Mouse (Mus musculus) thymus, postnatal 10 days (tissue): ENCODE results near the gene Nt5c3b.

ENCODE experiments used
- DNase-seq, 2 experiments: peaks; one replicate each; pipeline ENCODE4 v3.0.0; 2021; ENCODE audit warnings: low spot score in 2 of 2

Nt5c3b gene

DNA sequence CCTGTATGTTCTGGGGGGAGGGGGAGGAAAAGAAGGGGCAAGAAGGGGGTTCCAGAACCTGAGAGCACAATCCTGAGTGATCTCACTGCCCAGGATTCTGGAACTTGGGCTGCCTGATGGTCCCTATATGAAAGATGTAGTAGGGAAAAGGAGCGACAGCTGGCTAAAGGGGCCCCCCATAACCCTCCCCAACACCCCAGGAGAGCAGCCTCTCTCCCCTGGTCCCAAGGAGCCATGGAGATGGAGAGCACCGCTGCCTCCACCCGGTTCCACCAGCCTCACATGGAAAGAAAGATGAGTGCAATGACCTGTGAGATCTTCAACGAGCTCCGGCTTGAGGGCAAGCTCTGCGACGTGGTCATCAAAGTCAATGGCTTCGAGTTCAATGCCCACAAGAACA lies at the start of gene Nt5c3b, which contains the start of gene Klhl10:
Gene Nt5c3b, minus strand, starts transcription at position 12 of the 400 bp plus-strand sequence.
Gene Klhl10, plus strand, starts transcription at position 121 of the 400 bp plus-strand sequence.
- DNase-seq = no peak

GRCm38 (mm10) chr11:100490951-100491350 lies 49.3 kb upstream of the Nt5c3b start:
- no peak for DNase-seq

DNA sequence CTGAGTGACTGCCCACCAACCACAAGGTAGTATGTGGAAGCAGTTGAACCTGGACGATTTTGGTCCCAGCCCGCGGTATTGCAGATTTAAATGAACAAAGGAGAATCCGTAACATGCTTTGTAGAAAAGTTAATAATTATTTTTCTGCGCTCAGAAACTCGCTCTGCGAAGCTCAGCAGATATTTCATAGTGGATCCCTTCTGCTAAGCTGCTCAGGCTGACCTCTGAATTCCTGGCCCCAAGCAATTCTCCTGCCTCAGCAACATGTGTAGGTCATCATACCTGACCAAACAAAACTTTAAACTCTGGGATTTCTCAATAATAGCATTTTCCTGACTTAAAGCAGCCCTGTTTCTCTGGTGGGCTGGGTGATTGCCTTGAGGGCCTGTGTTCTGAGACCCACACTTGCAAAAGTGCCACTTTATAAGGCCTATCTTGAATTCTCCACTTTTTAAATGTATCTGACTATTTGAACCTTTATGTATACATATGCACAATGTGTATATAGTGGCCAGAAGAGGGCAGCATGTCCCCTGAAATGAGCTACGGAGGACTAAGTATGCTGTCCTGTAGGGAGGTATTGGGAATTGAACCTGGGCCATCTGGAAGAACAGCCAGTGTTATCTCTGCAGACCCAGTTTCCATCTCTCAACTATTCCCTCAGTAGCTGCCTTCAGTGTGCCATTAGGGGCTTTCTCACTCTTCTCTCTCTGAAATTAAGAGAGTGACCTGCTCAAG lies 44.4 kb upstream of the Nt5c3b start:
- DNase-seq = peak in 1 of 2 experiments; percentile 21

DNA sequence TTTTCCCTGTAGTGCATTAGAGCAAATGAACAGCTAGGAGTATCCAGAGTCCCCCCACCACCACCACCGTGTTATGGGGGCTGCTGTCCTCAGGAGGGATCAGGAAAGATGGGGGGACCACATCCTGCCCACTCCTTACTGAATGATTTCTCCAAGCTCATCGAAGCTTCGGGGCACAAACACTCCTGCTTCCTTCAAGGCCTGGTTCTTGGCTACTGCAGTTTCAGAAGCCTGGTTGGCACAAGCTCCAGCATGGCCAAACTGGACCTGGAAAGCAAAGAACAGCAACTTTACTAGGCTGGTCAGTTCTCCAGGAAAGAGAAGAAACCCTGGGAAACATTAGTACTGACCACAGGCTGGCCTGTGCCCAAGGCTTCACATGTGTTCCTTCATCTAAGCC lies 42.9 kb upstream of the Nt5c3b start:
- no peak for DNase-seq

DNA sequence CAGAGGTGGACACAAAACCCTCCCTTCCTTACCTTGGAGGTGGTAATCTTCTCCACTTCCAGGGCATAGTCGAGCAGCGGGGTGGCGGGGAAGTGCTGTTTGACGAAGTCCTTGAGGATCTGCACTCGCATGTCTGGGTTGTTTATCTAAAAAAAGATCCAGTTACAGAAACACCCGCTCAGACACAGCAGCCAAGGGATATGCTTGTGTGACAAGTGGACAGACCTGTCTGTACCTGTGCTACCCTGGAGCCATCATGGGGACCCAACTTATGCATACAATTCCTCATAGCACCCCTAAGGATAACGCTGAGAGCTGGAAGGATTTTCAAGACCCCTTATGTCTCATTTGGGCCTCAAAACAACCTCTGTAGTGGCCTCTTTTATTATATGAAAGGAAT lies 37.5 kb upstream of the Nt5c3b start:
- DNase-seq = no peak

GRCm38 (mm10) chr11:100476281-100476680 lies 34.7 kb upstream of the Nt5c3b start:
- DNase-seq = no peak

DNA sequence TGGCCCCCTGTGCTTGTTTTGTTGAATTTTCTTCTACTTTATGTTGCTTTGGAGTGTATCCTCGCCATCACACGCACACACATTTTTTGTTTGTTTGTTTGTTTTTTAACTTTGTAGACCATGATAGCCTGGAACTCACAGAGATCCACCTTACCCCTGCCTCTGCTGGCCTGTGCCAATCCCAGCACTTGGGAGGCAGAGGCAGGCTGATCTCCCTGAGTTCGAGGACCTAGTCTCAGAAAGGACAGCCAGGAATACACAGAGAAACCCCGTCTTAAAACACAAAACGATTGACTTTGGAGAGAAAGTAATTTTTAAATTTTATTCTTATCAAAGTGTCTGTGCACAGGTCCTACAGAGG lies 31.3 kb upstream of the Nt5c3b start:
- no peak for DNase-seq

GRCm38 (mm10) chr11:100472197-100472934 lies 30.8 kb upstream of the Nt5c3b start, which contains the start of gene Klhl11:
Klhl11 (minus strand) TSS chr11:100472741.
- peak; percentile 81 to 89 for DNase-seq

- peak in 1 of 2 experiments; percentile 15 for DNase-seq
Measured at GRCm38 (mm10) chr11:100471352-100472196, 30.0 kb upstream of the Nt5c3b start.

- no peak for DNase-seq
Measured at GRCm38 (mm10) chr11:100465833-100466232, 24.2 kb upstream of the Nt5c3b start.

- no peak for DNase-seq
Measured at GRCm38 (mm10) chr11:100465229-100465792, 23.7 kb upstream of the Nt5c3b start.

- no peak for DNase-seq
Measured at GRCm38 (mm10) chr11:100462699-100463098, 21.1 kb upstream of the Nt5c3b start.

GRCm38 (mm10) chr11:100457711-100458110 lies 16.1 kb upstream of the Nt5c3b start:
- no peak for DNase-seq

GRCm38 (mm10) chr11:100457247-100457646 lies 15.6 kb upstream of the Nt5c3b start:
- DNase-seq = no peak

GRCm38 (mm10) chr11:100442625-100443024 lies 1.0 kb upstream of the Nt5c3b start:
- no peak for DNase-seq

DNA sequence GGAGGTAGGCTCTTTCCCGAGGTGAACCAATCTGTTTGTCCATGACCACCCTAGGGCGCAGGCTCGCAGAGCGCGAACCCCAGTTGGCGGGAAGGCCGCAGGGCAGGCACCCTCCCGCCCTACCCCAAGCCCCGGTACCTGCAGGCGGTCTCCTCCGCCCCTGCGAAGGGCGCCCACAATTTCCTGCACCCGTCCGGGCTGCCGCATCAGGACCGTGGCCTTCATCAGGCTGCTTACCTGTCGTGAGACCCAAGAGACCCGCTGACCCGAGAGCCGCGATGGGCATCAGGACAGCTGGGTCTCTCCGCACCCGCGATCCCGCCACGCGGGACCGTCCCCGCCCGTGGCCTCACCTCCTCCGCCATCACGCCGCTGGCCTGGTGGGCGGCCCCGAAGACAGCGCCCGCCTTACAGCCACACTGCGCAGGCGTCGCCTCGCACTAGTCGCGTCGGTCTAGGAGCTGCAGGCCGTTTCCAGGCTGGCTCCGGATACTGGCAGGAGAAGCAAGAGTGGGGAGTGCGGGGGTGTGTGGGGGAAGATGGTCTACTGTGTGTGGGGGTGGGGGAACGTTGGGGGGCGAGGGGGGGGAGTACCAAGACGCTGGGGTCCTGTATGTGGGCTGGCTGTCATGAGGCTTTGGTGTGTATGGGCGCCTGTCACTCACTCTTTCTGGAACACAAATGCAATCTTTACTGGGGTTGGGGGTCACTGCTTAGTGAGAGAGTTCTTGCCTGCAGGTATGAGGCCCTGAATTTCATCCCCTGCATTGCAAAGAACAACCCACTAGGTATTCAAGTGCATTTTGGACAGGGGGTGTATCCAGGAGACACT lies 701 bp downstream of the Nt5c3b start:
- peak; percentile 80 to 81 for DNase-seq

DNA sequence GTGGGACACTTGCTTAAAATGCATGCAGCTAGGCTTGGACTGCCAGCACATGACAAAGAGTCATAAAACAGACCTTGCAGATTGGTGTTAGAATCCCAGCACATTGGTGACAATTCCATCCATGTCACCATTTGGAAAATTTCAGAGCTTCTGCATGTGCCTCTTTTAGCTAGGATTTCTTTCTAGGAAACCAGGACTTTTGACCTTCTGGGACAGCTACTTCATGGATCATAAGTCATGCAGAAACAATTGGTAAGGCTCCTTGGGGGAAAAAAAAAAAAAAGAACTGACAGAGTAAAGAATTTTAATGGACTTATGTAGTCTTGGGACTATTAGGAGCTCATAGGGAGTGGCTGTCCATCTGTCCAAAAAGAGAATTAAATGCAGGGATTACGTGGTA lies 3.7 kb downstream of the Nt5c3b start:
- DNase-seq = no peak

DNA sequence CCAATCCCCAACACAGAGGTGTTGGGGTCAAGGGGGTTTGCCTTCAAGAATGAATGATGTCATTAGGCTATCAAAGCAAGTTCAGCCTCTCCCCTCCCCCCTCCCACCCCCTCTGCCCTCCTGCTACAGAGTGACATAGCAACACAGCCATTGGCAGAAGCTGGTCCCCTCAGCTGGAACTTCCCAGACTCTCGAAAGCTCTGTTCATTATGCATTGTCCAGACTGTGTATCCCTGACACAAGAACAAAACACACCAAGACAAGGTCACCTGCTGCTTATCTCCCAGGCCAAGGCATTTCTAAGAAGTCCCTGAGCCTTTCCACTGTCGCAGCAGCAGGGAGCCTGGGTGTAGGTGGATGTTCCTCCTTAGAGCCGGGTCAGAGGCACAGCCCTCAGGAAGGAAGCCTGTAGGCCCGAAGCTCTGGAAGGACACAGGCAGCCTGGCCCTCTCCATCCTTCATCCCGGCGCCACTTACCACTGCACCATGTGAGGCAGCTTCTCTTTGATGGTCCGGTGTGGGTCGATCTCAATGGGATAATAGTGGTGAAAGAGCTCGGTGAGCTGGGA lies 5.8 kb downstream of the Nt5c3b start:
- DNase-seq = no peak

GRCm38 (mm10) chr11:100432002-100432401 lies 9.6 kb downstream of the Nt5c3b start:
- no peak for DNase-seq

DNA sequence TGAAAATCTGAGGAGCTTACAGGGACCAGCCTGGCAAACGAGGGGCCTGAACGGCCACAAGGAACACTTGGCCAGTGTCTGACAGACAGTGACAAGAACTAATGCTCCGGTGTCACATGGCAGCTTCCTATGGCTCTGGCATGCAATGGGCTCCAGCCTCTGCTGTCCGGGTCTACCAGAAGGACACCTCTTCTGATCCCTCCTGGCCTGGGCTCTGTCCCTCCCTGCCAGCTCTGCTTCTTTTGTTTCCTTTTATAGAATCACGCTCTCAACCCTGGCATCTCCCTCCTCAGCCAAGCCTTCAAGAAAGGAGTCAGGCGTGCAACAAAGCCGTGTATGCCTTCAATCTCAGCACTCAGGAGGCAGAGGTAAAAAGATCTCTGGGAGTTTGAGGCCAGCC lies 11.6 kb downstream of the Nt5c3b start:
- DNase-seq = no peak
